Mouse (Mus musculus) olfactory bulb, adult 2 months (tissue): Measurements from ENCODE around the gene Osbpl6.

Source experiments
- CTCF ChIP-seq: fragments of 200-500 bp; IDR thresholded peaks from 2 replicates; pipeline ENCODE4 v1.5.1; 2012; ENCODE audit warnings: low read depth, mild to moderate bottlenecking, low read length, moderate library complexity; ENCODE audit not compliant: insufficient read depth
- POLR2A ChIP-seq: fragments of 200-500 bp; IDR thresholded peaks from 2 replicates; pipeline ENCODE4 v1.6.1; 2012; ENCODE audit warnings: mild to moderate bottlenecking, low read depth, low read length, moderate library complexity; ENCODE audit not compliant: insufficient read depth

DNA sequence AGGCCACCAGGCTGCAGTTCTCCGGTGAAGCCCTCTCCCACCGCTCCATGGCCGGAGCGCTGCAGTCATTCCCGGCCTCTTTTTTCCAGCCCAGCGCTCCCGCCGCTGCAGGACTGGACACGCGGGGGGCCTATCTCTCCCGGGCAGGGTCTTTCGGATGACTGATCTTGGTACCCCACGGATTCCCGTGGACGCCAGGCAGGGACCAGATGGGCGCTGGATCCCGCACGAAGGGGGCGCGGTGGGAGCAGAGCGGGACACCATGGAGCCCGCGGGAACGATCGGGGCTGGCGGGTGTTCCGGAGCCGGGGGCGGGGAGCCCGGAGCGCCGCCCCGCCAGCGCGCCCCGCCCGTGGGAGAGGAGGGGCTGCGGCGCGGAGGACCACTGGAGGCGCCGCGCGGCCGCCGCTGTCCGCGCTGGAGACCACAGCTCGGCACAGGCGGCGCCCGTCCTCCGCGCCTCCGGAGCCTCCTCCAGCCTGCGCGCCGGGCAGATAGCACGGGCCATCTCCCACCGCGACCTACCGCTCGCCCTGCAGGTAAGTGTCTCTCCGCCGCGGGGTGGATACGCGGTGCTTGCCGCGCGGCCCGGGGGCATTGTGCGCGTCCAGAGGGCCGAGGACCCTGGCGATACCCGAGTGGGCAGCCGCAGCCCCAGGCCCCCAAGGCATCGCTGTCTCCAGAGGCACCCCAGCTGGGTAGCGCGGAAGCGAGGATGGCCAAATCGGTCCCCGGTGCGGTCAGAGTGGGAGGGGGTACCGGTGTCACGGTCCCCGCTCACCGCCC, at the start of gene Osbpl6:
- peak; percentile 71 for TF ChIP-seq POLR2A
- no peak for TF ChIP-seq CTCF
